Mouse (Mus musculus): ENCODE measurements around the gene Prdx5.

Prdx5 gene

DNA sequence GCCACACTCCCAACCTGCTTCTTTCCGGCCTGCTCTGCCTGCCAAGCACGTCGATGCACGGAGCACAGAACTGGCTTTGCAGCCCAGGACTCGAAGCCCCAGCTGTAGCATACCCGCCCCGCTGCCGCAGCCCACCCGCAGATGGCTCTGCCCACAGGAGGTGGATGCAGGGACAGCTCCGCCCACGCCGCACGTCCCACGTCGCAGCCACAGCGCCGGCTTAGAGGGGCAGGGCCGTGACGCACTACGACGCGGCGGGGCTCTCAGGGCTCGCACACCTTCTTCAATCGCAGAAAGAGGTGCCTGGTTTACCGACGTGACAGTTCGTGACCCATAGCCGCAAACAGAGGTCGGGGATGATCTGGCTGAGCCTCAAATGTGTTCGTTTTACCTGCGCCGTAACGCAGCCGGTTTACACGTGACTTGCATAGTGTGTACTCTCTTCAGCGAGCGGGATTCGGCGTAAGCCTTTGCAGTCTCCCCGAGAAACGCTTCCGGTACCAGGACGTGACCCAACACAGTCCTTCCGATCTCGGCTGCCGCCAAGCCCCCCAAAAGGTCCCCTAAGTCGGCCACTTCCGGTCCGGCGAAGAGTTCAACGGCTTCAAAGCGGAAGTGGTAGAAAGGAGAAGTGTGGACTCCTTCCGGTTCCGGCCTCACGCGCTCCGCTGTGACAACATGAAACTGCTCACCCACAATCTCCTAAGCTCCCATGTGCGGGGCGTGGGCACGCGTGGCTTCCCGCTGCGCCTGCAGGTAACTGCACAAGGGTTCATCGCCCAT, at the start of gene Prdx5, which contains the start of gene Trmt112:
Gene Prdx5 (minus strand): TSS at position 600 of the 783 bp plus-strand sequence.
Gene Trmt112 (plus strand): TSS at position 192 of the 783 bp plus-strand sequence.
- DNase-seq (ENCODE audit: low read depth, low spot score) = peak; percentile 95

DNA sequence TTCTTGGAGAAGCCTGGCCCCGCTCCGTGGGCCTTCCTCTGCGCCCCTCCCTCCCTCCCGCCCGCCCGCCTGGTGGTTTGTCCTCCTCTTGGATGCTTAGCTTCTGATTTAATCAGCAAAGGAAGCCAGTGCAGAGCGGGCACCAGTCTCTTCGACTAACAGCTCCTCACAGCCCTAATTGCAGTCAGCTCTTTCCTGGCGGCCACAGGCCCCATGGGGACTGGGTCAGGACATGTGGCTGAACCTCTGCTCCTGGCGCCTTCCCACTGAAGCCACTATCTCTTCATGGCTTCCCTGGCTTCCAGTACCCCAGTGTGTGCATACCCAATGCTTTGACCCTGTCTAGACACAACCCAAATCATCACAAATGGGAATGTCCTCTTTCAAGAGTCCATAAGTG, 46.6 kb upstream of the Prdx5 start:
- no peak for DNase-seq (ENCODE audit: low read depth, low spot score)

DNA sequence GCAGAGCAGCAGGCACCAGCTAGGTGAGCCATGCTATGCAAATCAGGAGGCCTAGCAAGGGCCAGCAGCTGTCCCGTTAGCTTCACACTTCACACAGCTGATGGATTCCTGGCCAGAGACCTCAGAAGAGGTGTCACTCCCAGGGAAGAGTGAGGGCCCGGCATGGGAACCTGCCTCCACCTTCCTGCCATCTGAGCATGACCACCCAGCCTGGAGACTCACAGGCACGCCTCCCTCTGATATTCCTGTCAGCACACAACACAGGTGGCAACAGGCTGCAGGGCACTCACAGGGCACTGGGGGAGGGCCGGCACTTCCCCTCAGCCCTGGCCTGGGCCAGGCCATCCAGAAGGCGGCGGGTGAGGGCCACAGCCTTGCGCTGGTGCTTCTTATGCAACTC, 45.5 kb upstream of the Prdx5 start:
- DNase-seq (ENCODE audit: low read depth, low spot score) = no peak

DNA sequence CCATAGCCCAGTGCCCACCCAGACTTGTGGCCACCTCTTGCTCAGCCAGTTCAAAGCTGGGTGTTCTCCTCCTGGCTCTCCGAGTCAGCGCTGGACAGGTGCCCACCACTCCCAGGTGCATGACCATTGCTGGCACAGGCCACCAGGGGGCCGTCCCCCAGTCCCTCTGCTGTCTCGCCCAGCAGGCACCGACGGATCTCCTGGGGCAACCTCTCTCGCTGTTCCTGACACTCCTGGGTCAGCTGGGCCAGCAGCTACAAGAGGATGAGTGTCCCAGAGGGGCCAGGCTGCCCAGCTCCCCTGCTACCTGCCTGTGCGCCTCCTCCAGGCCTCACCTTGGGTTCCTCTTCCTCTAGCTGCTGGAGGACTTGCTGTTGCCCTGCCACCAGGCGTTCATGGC, 44.1 kb upstream of the Prdx5 start:
- no peak for DNase-seq (ENCODE audit: low read depth, low spot score)

DNA sequence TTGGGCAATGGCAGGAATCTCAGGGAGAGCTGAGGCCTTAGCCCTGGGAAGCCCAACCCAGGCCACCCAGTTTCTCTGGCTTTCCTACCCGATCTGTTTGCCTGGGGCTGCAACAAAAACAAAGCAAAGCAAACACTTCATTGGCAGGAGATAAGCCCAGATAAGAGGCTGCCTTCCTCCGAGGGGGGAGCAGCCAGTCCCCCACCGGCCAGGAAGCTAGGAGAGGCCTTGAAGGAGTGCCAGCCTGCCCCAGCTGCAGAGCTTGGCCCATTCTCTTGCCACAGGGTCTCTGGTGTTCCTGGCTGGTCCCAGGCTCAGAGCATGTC, 42.8 kb upstream of the Prdx5 start:
- no peak for DNase-seq (ENCODE audit: low read depth, low spot score)

DNA sequence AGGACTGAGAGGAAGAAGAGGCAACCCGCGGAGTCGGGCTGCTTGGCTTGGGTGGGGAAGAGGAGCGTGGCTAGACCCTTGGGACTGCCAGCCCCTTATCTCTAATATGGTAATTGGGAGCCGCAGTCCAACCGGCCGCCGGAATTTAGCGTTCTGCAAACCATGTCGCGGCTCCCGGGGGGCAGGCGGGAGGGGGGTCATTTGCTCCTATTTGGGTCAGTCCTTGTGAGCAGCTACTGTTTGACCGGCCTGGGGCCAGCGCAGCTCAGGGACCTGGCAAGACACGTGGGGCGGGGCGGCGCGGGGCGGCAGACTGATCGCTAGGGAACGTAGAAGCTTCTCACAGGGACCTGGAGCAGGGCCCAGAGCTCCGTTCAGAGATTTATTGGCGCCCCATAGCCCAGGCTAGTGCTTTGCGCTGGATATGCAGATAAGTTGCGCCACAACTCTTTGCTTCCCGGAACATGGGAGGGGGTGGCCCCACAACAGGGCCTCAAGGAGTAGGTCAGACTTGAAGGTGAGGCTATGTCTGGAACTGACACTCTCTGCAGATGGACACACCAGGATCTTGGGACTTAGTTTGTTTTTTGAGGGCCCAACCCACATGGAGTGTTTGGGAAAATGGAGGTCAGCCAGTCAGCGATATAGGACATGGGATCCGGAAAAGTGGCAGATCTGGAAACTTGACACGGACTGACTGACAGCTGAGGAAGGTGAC, 42.2 kb upstream of the Prdx5 start:
- DNase-seq (ENCODE audit: low read depth, low spot score) = no peak

DNA sequence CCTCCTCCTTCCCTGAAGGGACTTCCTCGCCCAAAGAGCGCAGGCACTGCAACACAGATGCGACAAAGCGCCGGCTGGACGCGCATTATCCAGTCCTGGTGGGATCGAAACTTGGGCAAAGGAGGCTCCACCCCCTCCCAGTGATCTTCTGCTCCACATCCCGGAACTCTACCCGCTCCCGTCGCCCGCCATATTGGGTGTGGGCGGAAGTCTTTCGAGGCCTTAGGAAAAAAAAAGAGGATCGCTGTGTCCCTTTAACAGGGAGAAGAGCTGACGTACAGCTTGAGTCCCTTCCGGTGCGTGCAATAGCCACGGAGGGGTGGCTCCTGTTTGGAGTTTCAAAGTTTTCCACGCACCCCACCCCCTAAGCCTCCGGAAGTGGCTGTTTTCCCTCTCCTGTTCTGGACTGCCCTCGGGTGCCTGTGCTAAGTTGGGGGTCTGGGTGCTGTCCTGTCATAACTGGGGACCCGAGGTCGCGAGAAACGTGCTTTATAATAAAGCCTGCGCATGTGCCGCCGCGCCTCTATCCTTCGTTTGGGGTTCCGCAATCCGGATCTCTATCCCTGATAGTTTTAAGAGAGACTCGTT, 41.6 kb upstream of the Prdx5 start:
- peak; percentile 92 for DNase-seq (ENCODE audit: low read depth, low spot score)

DNA sequence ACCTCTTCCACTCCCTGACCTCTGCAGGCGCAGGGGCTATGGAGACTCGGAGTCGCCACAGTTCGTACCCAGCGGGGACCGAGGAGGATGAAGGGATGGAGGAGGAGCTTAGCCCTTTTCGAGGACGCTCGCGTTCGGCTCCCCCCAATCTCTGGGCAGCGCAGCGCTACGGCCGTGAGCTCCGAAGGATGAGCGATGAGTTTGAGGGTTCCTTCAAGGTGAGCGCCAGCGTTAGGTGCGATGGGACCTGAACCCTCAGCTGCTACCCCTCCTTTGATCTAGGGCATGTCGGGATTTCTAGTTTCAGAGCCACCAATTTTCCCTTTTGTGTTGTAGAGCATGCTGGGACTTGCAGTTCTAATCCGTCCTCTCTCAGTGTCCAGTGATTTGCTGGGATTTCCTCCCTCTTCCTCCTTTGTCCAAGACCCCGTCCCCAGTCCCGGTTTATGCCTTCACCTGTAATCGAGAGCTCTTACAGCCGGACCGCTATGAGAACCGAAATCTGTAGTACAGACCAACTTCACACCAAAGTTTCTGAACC, 40.8 kb upstream of the Prdx5 start:
- peak; percentile 77 for DNase-seq (ENCODE audit: low read depth, low spot score)

DNA sequence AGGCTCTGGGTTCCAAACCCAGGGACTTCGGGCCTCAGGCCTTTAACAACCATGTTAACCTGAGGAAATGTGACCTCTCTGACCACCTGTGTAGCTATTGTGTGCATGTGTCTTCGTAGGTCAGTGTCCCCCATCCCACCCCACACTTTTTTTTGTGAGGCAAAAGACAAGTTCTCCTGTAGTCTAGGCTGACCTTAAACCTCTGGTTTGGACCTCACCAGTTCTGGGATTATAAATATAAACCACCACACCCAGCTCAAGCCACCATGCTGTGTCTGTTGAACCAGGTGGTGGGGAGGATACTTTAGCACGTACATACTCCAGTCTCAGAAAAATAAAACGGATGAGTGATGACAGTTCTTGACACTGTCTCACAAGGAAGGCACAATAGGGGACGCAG, 40.0 kb upstream of the Prdx5 start:
- no peak for DNase-seq (ENCODE audit: low read depth, low spot score)

DNA sequence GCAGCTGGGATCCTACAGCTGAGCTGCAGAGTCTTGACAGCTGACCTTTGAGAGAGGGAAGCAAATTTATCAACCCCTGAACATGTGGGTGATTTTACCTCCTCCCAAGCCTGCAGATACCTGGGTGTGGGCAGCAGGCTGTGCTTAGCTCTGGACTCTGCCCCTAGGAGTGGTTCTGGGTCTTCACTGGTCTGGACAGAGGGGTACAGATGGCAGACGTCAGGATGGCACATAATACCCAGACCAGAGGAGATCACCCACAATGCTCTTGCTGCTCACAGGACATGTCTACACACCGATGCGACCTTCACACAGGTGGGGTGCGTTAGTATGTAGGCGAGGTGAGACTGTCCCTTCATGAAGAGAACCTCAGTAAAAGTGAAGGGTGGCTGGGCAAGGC, 39.6 kb upstream of the Prdx5 start:
- no peak for DNase-seq (ENCODE audit: low read depth, low spot score)

DNA sequence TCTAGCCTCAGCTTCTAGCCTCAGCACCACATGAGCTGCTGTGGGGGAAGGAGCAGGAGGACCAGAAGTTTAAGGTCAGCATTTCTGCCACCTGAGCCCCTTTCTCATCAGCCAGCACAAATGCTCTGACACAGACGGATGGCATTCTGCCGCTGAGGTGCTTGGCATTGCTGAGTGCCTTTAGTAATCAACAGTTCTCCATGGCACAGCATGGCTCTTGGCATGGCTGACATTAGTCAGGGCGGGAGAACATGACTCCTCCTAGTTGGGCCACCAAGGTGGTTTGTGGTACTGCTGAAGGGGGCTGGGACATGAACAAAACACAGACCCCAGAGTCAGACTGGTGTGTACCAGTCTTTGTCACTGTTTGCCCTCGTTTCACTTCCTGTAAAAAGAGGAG, 38.3 kb upstream of the Prdx5 start:
- no peak for DNase-seq (ENCODE audit: low read depth, low spot score)

DNA sequence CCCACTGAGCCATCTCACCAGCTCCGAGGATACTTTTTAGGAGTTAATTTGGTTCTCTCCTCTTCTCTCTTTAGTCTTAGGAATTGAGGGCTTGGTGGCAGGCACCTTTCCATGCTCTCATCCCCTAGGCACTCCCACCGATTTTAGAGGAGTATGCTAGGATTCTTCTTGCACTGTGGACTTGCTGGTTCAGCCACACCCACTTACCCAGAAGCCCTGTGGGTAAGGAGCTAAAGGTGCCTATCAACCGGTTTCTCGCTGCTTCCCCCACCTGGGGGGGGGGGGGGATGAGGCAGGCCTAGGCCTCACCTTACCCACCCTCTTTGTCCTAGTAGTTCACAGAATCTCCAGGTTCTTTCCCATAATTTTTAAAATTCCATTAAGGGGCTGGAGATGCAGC, 37.8 kb upstream of the Prdx5 start:
- peak; percentile 62 for DNase-seq (ENCODE audit: low read depth, low spot score)

DNA sequence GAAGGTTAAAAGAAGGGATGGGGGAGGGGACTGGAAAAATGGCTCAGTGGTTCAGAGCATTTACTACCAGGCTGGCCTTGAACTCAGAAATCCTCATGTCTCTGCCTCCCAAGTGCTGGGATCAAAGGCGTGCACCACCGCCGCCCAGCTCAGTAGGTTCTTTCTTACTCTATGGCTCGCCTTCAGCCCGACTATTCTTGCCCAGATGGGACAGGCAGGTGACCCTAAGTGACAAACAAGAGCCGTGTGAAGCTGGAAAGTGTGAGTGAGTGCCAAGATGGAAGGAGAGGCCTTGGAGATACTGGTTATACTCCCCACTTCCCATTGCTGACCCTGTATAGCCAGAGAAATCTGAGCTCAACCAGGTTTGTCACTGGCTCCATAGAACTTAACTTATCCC, 33.8 kb upstream of the Prdx5 start:
- DNase-seq (ENCODE audit: low read depth, low spot score) = no peak

DNA sequence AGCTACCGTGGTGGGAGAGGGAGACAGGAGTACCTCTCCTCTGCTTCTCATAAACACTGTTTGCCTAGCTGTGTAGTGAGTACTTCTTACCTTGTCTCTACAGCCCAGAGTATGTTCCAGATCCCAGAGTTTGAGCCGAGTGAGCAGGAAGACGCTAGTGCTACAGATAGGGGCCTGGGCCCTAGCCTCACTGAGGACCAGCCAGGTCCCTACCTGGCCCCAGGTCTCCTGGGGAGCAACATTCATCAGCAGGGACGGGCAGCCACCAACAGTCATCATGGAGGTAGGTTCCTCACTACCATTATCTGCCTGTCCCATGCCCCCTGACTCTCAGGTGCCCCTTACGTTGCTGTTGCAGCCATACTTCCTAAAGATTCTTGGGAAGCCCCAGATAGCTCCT, 32.9 kb upstream of the Prdx5 start:
- no peak for DNase-seq (ENCODE audit: low read depth, low spot score)

DNA sequence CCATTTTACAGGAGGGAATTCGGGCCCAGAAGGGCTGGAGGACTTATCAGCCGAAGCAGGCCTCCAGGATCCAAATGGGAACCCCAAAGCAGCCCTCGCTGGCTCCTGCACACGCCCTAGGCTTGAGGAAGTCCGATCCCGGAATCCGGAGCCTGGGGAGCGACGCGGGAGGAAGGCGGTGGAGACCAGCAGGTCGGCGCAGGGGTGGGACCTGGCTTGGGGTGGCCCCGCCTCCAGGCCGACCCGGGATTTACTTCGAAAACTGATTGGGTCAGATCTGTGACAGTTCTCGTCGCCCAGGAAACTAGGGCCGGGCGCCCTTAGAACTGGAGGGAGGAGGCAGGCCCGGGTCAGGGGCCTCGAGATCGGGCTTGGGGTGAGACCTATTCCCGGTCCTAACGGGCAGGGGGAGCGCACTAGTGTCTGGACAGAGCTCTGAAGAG, 32.4 kb upstream of the Prdx5 start, which contains the start of gene Gpr137:
Gene Gpr137 (minus strand): TSS at position 232 of the 443 bp plus-strand sequence.
- peak; percentile 92 for DNase-seq (ENCODE audit: low read depth, low spot score)

DNA sequence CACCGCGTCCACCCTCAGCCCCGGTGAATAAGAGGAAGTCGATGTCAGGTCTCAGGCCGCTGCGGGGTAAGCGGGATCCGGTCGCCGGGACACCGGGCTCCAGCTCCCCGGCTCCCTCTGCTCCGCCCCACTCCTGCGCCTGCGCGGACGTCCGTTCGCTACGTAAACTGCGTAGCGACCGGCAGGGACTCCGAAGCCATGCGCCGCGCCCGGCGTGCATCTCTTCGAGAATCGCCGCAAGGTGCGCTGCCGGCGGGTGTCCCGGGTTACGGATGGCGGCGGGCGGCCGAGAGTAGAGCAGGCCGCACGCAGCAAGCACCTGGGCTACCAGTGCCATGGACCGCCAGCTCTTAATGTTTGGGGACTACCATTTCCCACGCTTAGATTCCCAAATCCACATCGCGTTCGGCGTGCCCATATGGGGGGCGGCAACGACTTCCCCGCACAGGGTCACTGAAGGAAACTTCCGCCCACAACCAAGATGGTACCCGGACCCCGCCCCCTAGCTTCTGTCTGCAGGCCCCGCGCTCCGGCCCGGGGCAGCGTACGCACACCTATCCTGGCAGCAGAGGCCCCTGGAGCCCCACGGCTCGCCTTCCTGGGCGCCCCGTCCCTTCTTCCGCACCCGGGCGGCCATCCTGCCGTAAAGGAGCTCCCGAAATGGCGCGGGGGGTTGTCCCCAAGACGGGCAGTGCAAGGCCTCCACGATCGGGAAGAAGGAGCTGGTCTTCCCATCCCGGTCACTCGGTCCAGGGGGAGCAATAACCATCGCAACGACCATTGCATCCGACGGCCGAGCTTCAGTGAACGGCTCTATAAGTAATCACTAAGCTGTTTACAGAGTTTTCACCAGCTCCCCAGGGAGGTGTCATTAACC, 31.7 kb upstream of the Prdx5 start, which contains the start of gene Bad:
Gene Bad (plus strand): TSS at position 490 of the 877 bp plus-strand sequence.
- DNase-seq (ENCODE audit: low read depth, low spot score) = peak; percentile 86

DNA sequence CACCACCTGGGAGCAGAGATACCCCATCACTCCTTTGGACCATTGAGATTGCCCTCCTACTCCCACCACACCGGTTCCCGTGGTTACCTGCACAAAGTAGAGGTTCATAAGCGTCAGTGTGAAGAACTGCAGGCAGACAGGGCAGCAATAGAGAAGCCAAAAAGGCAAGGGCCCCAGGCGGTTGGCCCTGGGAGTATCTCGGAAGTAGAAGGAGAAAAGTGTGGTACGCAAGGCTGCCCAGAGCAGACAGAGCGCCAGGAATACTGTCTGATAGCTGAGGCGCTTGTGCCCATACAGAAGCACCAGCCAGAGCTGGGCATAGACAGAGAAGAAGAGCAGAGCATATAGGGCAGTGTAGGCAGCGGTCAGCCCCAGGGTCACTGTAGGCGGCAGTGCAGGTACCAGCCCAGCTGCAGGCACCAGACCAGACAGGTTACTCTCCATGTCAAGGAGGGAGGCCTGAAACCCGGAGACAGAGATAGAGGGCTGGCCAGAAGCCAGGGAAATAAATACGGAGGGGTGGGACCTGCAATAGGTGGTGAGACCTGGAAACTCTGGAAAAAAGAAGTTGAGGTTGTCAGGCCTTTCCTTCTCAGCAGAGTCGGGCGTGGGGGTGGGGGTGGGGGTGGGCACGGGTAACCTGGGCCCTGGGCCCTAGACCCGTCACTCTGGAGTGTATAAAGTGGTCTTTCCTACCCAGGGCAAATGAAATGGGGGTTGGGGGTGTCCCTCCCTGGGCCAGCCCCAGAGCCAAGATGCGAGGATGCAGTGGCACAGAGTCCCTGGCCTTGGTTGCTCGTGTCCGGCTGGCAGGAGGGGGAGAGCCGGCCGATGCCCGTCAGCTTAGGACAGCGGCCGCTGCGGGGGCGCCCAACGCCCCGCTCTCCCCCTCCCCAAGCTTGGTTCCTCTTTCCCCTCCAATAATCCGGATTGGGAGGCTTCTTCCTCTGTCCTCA, 30.8 kb upstream of the Prdx5 start:
- no peak for DNase-seq (ENCODE audit: low read depth, low spot score)

DNA sequence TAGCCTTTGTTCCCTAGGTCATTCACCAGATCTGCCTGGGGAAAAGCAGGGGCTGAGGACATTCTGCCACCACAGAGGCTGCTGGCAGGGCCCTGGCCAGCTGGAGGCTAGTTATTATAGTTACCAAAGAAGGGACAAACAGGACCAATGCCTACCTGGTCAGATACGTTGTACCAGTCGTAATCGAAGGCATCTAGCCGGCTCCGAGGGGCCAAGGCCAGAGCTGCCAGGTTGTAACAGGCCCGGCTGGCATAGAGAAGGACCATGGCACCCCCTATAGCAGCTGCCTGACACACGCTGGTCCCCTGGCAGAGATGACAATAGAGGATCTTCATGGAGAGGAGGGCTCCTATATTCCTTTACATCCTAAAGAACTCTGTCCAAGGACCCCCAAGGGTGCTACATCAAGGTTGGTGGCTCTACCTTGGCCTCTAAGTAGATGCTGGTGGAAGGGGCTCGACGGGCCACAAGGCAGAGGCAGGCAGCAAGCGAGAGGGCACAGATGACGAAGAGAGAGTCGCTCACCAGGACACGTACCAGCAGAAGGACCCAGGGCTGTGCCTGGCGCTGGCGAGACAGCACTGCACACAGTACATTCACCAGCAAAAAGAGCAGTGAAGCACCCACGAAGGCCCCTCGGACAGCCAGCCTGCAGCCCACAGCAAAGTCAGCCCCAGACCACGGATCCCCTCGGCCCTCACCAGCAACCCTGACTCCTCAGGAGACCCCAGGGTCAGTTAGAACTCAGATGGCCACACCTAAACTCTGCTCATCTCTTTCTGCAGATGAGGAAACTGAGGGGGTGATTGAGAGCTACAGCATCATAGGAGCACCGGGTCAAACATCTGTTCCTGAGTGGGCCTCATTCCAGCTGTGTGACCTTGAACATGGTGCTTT, 29.4 kb upstream of the Prdx5 start:
- no peak for DNase-seq (ENCODE audit: low read depth, low spot score)

All from ES-CJ7 (cell line).